Mouse (Mus musculus): ENCODE measurements around the gene Tcf7l2. TPM values are rescaled to one million over a fixed set of nuclear protein-coding genes. Genes with fewer than 3 reads are reported as not detected.

The Tcf7l2 gene
- polyA plus RNA-seq, 2 experiments: 7.8 to 18.4 TPM

DNA sequence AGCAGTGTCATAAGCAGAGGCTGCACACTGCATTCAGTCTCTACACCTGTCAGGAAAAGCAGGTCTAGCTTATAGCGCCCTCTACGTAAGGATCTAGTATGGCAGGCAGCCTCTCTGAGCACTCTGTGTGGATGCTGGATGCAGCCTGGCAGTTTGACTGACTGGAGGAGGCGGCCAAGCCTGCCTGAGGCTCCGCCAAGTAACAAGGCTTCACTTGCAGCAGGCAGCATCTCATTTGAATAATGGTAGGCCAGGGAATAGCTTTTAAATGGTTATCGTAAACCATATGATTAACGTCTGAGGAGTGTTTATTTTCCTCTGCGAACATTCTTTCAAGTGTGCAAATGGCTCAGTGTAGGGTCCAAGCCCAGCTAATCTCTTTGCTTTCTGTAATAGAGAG, 167.4 kb downstream of the Tcf7l2 start:
- ATAC-seq (ENCODE audit: insufficient read depth): peak; percentile 55; the same call in 1 of the 2 replicates
- H3K9ac ChIP-seq (replicated peaks): no peak overlapping the region
- no peak overlapping the region for H3K4me3 ChIP-seq (ENCODE audit: insufficient read depth in 1 of 2, low read depth in 2 of 2, low read length in 2 of 2)
- WGBS (ENCODE audit: insufficient replicate concordance): 71% methylated on average over 7 of the region's 7 CpGs
- H3K27me3 ChIP-seq (ENCODE audit: control insufficient read depth, insufficient read depth, low read length): no peaks in the 10 kb centered on the region
- 0 out of 2 replicates have a peak, but pooled peaks cover 2% of the 10 kb centered on the region for H3K36me3 ChIP-seq (replicated peaks; ENCODE audit: control insufficient read depth, insufficient read depth, low read depth)
- H3K27ac ChIP-seq: no peak overlapping the region
- peak in 1 of 3 experiments; percentile 29 for DNase-seq (ENCODE audit: low read depth in 3 of 3, low spot score in 3 of 3)
- H3K4me2 ChIP-seq (ENCODE audit: low read depth): no peak overlapping the region
- no peaks in the 10 kb centered on the region for H3K9me3 ChIP-seq (ENCODE audit: control insufficient read depth, low read length)
- H3K4me1 ChIP-seq (replicated peaks; ENCODE audit: control insufficient read depth in 2 of 2, insufficient read depth in 2 of 2, low read length in 1 of 2): no peaks in the 10 kb centered on the region
- TF ChIP-seq EP300 (IDR thresholded peaks at IDR 0.05; ENCODE audit: low read depth) (no peak), CTCF (IDR thresholded peaks at IDR 0.05; ENCODE audit: low read depth) (peak; percentile 82)

DNA sequence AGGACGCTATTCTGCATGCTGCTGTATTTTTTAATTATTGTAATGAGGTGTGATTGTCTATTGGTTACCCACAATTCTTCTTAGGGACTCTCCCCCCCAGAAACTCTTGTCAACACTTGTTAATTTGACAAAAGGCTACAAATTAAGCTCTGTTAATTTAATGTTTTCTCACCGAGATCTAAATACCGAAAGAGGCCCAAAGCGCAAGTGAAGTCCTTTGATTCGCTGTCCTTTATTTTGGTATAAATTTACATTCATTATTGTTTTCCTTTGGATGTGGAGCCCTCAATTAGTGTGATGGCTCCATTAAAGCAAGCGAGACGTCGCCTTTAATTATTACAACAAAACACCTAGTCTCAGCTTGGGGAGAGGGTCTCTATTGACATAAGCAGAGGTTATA, 170.3 kb downstream of the Tcf7l2 start:
- H3K27me3 ChIP-seq (ENCODE audit: control insufficient read depth, insufficient read depth, low read length): no peaks in the 10 kb centered on the region
- no peak overlapping the region for H3K4me2 ChIP-seq (ENCODE audit: low read depth)
- no peaks in the 10 kb centered on the region for H3K9me3 ChIP-seq (ENCODE audit: control insufficient read depth, low read length)
- TF ChIP-seq EP300 (IDR thresholded peaks at IDR 0.05; ENCODE audit: low read depth): no peak
- TF ChIP-seq CTCF (IDR thresholded peaks at IDR 0.05; ENCODE audit: low read depth): no peak
- 0 out of 2 replicates have a peak, but pooled peaks cover 2% of the 10 kb centered on the region for H3K36me3 ChIP-seq (replicated peaks; ENCODE audit: control insufficient read depth, insufficient read depth, low read depth)
- ATAC-seq (ENCODE audit: insufficient read depth): no peak
- H3K4me3 ChIP-seq (ENCODE audit: insufficient read depth in 1 of 2, low read depth in 2 of 2, low read length in 2 of 2): no peak overlapping the region
- no peak overlapping the region for H3K27ac ChIP-seq
- no peak for DNase-seq (ENCODE audit: low read depth in 3 of 3, low spot score in 3 of 3)
- H3K9ac ChIP-seq (replicated peaks): no peak overlapping the region
- H3K4me1 ChIP-seq (replicated peaks; ENCODE audit: control insufficient read depth in 2 of 2, insufficient read depth in 2 of 2, low read length in 1 of 2): no peaks in the 10 kb centered on the region
- WGBS (ENCODE audit: insufficient replicate concordance): 89% methylated on average over 8 of the region's 8 CpGs

DNA sequence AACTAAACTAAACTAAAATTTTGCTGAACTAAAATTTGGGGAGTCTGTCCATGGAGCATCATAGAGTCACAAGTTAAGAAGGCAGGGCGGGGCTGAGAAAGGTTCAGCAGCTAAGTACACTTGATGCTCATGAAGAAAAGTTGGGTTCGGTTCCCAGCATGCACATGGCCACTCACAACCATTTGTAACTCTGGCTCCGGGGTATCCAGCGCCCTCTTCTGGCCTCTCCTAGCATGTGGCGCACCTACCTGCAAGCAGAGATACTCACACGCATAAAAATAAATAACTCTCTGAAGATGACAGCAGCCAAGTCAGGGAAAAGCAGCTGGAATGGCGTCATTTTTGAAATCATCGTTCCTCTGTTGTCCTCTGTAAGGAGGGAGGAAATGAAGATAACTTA, 171.2 kb downstream of the Tcf7l2 start:
- peak; percentile 53 for TF ChIP-seq CTCF (IDR thresholded peaks at IDR 0.05; ENCODE audit: low read depth)
- TF ChIP-seq EP300 (IDR thresholded peaks at IDR 0.05; ENCODE audit: low read depth): 0 out of 2 replicates have a peak, but pooled peaks have one; percentile 10
- no peak overlapping the region for H3K4me2 ChIP-seq (ENCODE audit: low read depth)
- 0 out of 2 replicates have a peak, but pooled peaks cover 2% of the 10 kb centered on the region for H3K36me3 ChIP-seq (replicated peaks; ENCODE audit: control insufficient read depth, insufficient read depth, low read depth)
- H3K4me3 ChIP-seq (ENCODE audit: insufficient read depth in 1 of 2, low read depth in 2 of 2, low read length in 2 of 2): no peak overlapping the region
- no peak overlapping the region for H3K9ac ChIP-seq (replicated peaks)
- no peaks in the 10 kb centered on the region for H3K9me3 ChIP-seq (ENCODE audit: control insufficient read depth, low read length)
- DNase-seq (ENCODE audit: low read depth in 3 of 3, low spot score in 3 of 3) (no peak), ATAC-seq (ENCODE audit: insufficient read depth) (no peak)
- H3K4me1 ChIP-seq (replicated peaks; ENCODE audit: control insufficient read depth in 2 of 2, insufficient read depth in 2 of 2, low read length in 1 of 2): no peaks in the 10 kb centered on the region
- WGBS (ENCODE audit: insufficient replicate concordance): 83% methylated on average over 8 of the region's 8 CpGs
- no peaks in the 10 kb centered on the region for H3K27me3 ChIP-seq (ENCODE audit: control insufficient read depth, insufficient read depth, low read length)
- no peak overlapping the region for H3K27ac ChIP-seq

DNA sequence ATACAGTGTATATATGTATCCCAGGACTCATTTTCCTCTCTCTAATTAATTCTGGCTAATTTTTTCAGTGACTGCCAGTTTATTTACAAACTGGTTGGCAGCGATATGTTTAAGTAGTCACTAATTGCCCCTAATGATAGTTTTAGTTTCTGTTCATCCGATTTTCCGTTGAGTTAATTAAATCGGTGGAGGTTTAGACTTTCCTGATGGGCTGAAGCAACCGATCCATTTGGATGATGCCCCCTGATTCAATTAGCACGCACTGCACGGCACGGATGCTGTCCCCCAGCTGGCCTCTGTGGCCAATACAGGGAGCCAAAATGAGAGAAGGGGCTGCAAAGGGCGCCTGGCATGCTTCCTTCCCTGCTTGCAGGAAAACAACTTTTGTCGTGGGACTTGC, 172.0 kb downstream of the Tcf7l2 start:
- ATAC-seq (ENCODE audit: insufficient read depth) (no peak), DNase-seq (ENCODE audit: low read depth in 3 of 3, low spot score in 3 of 3) (no peak)
- no peak overlapping the region for H3K4me3 ChIP-seq (ENCODE audit: insufficient read depth in 1 of 2, low read depth in 2 of 2, low read length in 2 of 2)
- no peak overlapping the region for H3K4me2 ChIP-seq (ENCODE audit: low read depth)
- no peaks in the 10 kb centered on the region for H3K27me3 ChIP-seq (ENCODE audit: control insufficient read depth, insufficient read depth, low read length)
- 78% methylated on average over 10 of the region's 10 CpGs for WGBS (ENCODE audit: insufficient replicate concordance)
- H3K9ac ChIP-seq (replicated peaks): no peak overlapping the region
- 0 out of 2 replicates have a peak, but pooled peaks cover 2% of the 10 kb centered on the region for H3K36me3 ChIP-seq (replicated peaks; ENCODE audit: control insufficient read depth, insufficient read depth, low read depth)
- no peaks in the 10 kb centered on the region for H3K9me3 ChIP-seq (ENCODE audit: control insufficient read depth, low read length)
- H3K4me1 ChIP-seq (replicated peaks; ENCODE audit: control insufficient read depth in 2 of 2, insufficient read depth in 2 of 2, low read length in 1 of 2): no peaks in the 10 kb centered on the region
- no peak overlapping the region for H3K27ac ChIP-seq
- TF ChIP-seq EP300 (IDR thresholded peaks at IDR 0.05; ENCODE audit: low read depth): no peak
- no peak for TF ChIP-seq CTCF (IDR thresholded peaks at IDR 0.05; ENCODE audit: low read depth)

DNA sequence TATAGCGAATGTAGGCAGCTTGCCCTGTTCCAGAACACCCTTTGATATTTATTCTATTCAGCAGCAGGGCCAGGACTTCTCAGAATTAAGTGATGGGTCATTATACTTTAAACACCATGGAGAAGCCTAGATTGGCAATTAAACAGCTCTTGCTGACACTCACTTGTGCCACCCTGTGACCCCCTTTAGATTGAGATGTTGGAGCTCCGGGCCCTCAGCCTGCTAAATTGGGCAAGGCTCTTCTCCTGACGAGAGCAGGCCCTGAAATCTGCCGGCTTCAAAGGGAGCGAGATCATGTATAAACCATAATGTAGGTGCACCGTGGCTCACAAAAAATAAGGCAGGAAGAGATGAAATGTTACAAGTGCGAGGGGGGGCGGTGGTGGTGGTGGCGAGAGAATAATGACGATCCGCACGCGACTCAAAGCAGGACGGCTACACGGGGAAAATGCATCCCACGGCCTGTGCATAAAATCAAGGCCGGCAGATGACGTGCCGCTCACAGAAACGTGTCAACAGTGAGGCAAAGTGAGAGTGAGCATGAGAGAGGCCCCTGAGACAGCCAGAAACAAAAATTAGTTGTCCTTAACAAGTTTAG, 173.1 kb downstream of the Tcf7l2 start:
- Histone ChIP-seq H3K27ac (no peak overlapping the region), H3K4me3 (ENCODE audit: insufficient read depth in 1 of 2, low read depth in 2 of 2, low read length in 2 of 2) (no peak overlapping the region)
- ATAC-seq (ENCODE audit: insufficient read depth): no peak

More for the DNA sequence above, 173.1 kb downstream of the Tcf7l2 start:
- DNase-seq (ENCODE audit: low read depth in 3 of 3, low spot score in 3 of 3): no peak
- H3K27me3 ChIP-seq (ENCODE audit: control insufficient read depth, insufficient read depth, low read length): no peaks in the 10 kb centered on the region
- TF ChIP-seq EP300 (IDR thresholded peaks at IDR 0.05; ENCODE audit: low read depth) (no peak), CTCF (IDR thresholded peaks at IDR 0.05; ENCODE audit: low read depth) (no peak)
- H3K4me1 ChIP-seq (replicated peaks; ENCODE audit: control insufficient read depth in 2 of 2, insufficient read depth in 2 of 2, low read length in 1 of 2): no peaks in the 10 kb centered on the region
- no peak overlapping the region for H3K4me2 ChIP-seq (ENCODE audit: low read depth)
- H3K9me3 ChIP-seq (ENCODE audit: control insufficient read depth, low read length): no peaks in the 10 kb centered on the region
- H3K9ac ChIP-seq (replicated peaks): no peak overlapping the region
- 86% methylated on average over 20 of the region's 20 CpGs for WGBS (ENCODE audit: insufficient replicate concordance)
- 0 out of 2 replicates have a peak, but pooled peaks cover 2% of the 10 kb centered on the region for H3K36me3 ChIP-seq (replicated peaks; ENCODE audit: control insufficient read depth, insufficient read depth, low read depth)

Data from liver, embryonic 14.5 days (tissue).